8 mouse cellular contexts compared by ENCODE assay signal in genomic region chr1:88745256-88745655, GRCm38 (mm10). TPM values are rescaled to one million over a fixed set of nuclear protein-coding genes. Genes with fewer than 3 reads are reported as not detected.
DNase-seq lines count a peak whose midpoint lies in the region; ATAC-seq and TF ChIP-seq lines count a peak whose summit lies in the region.

No protein-coding gene starts in this region.

- peak; percentile 90 for ATAC-seq in forebrain, embryonic 12.5 days (ENCODE audit: low FRiP score)
- ATAC-seq in liver, postnatal 0 days, result peak; percentile 73
- ATAC-seq in neural tube, embryonic 13.5 days (ENCODE audit: low read depth), result peak; percentile 81

- H3K27me3 ChIP-seq in E14TG2a.4 (ENCODE audit: insufficient read depth, low read length), result no peaks in the 10 kb centered on the region
- H3K27me3 ChIP-seq in forebrain, embryonic 12.5 days, result 0 out of 2 replicates have a peak, but pooled peaks cover 5% of the 10 kb centered on the region
- no peaks in the 10 kb centered on the region for H3K27me3 ChIP-seq in liver, postnatal 0 days (ENCODE audit: insufficient read depth, low read length)
- no peaks in the 10 kb centered on the region for H3K27me3 ChIP-seq in neural tube, embryonic 13.5 days
- H3K27me3 ChIP-seq in testis, adult 2 months (ENCODE audit: control insufficient read depth, insufficient read depth, low read length), result no peaks in the 10 kb centered on the region

- no peak overlapping the region for H3K4me3 ChIP-seq in E14TG2a.4 (replicated peaks; ENCODE audit: low read length)
- no peak overlapping the region for H3K4me3 ChIP-seq in forebrain, embryonic 12.5 days (replicated peaks)
- H3K4me3 ChIP-seq in liver, postnatal 0 days (ENCODE audit: low read depth, low read length), result no peak overlapping the region
- no peak overlapping the region for H3K4me3 ChIP-seq in neural tube, embryonic 13.5 days
- H3K4me3 ChIP-seq in testis, adult 2 months (ENCODE audit: control insufficient read depth, low read depth, low read length), result no peak overlapping the region

- TF ChIP-seq POLR2A in testis, adult 2 months (IDR thresholded peaks at IDR 0.05; ENCODE audit: control insufficient read depth, low read depth, low read length), result no peak

- TF ChIP-seq CTCF in E14TG2a.4 (conservative IDR thresholded peaks at IDR 0.05; ENCODE audit: low read length), result peak; percentile 61
- TF ChIP-seq CTCF in liver, postnatal 0 days (IDR thresholded peaks at IDR 0.05; ENCODE audit: low read depth), result peak; percentile 96
- peak; percentile 80; the same call in 1 of the 2 replicates for TF ChIP-seq CTCF in testis, adult 2 months (IDR thresholded peaks at IDR 0.05; ENCODE audit: control insufficient read depth, insufficient read depth, insufficient replicate concordance, low read depth, low read length)

- no peak for TF ChIP-seq EP300 in liver, postnatal 0 days (IDR thresholded peaks at IDR 0.05; ENCODE audit: low read depth)

- H3K4me1 ChIP-seq in E14TG2a.4 (replicated peaks; ENCODE audit: low read depth, low read length), result no peaks in the 10 kb centered on the region; the same call in 1 of the 2 replicates
- peaks cover 5% of the 10 kb centered on the region; the same call in 1 of the 2 replicates for H3K4me1 ChIP-seq in forebrain, embryonic 12.5 days
- H3K4me1 ChIP-seq in liver, postnatal 0 days (ENCODE audit: insufficient read depth), result no peaks in the 10 kb centered on the region
- 0 out of 2 replicates have a peak, but pooled peaks cover 2% of the 10 kb centered on the region for H3K4me1 ChIP-seq in neural tube, embryonic 13.5 days (replicated peaks)
- peaks cover 5% of the 10 kb centered on the region for H3K4me1 ChIP-seq in testis, adult 2 months (ENCODE audit: control insufficient read depth, insufficient read depth, low read length)

- intact Hi-C loops in heart, postnatal 10 days (cut with DNase I), result loop anchor here (1.0 to 10.0 kb wide), 2 partner anchors 448 to 780 kb away; no protein-coding TSS in a partner anchor

- peak; percentile 16 for DNase-seq in c-Kit-positive CD71-positive TER-119-negative erythroid progenitor cells, embryonic 14.5 days (ENCODE audit: low read depth)
- DNase-seq in heart, postnatal 10 days, result peak; percentile 87 to 89
- DNase-seq in kidney, postnatal 36 days, result peak; percentile 79 to 85
- DNase-seq in liver, postnatal 0 days, result peak; percentile 76

- H3K9ac ChIP-seq in forebrain, embryonic 12.5 days, result no peak overlapping the region
- no peak overlapping the region for H3K9ac ChIP-seq in liver, postnatal 0 days (replicated peaks)
- H3K9ac ChIP-seq in neural tube, embryonic 13.5 days, result no peak overlapping the region

- WGBS in forebrain, embryonic 12.5 days, result 7% methylated on average over 8 of the region's 8 CpGs
- 4% methylated on average over 8 of the region's 8 CpGs for WGBS in liver, postnatal 0 days (ENCODE audit: insufficient replicate concordance)
- WGBS in neural tube, embryonic 13.5 days, result 6% methylated on average over 8 of the region's 8 CpGs

- H3K4me2 ChIP-seq in forebrain, embryonic 12.5 days, result no peak overlapping the region
- H3K4me2 ChIP-seq in liver, postnatal 0 days (ENCODE audit: low read depth, low read length), result no peak overlapping the region
- no peak overlapping the region for H3K4me2 ChIP-seq in neural tube, embryonic 13.5 days

- H3K27ac ChIP-seq in forebrain, embryonic 12.5 days, result 0 out of 2 replicates have a peak overlapping the region, but pooled peaks have one; percentile 19
- no peak overlapping the region for H3K27ac ChIP-seq in liver, postnatal 0 days (ENCODE audit: low read depth)
- H3K27ac ChIP-seq in neural tube, embryonic 13.5 days (replicated peaks), result no peak overlapping the region
- no peak overlapping the region for H3K27ac ChIP-seq in testis, adult 2 months (ENCODE audit: control insufficient read depth, insufficient read depth, low read depth, low read length)

- H3K9me3 ChIP-seq in E14TG2a.4 (ENCODE audit: low read length), result no peaks in the 10 kb centered on the region; the same call in 1 of the 2 replicates
- H3K9me3 ChIP-seq in forebrain, embryonic 12.5 days, result no peaks in the 10 kb centered on the region
- H3K9me3 ChIP-seq in liver, postnatal 0 days (ENCODE audit: low read length), result no peaks in the 10 kb centered on the region
- H3K9me3 ChIP-seq in neural tube, embryonic 13.5 days, result no peaks in the 10 kb centered on the region

- H3K36me3 ChIP-seq in E14TG2a.4 (ENCODE audit: insufficient read depth, low read length), result no peaks in the 10 kb centered on the region
- H3K36me3 ChIP-seq in forebrain, embryonic 12.5 days (replicated peaks), result no peaks in the 10 kb centered on the region
- H3K36me3 ChIP-seq in liver, postnatal 0 days (replicated peaks; ENCODE audit: insufficient read depth, low read length), result no peaks in the 10 kb centered on the region
- H3K36me3 ChIP-seq in neural tube, embryonic 13.5 days, result no peaks in the 10 kb centered on the region
- no peaks in the 10 kb centered on the region for H3K36me3 ChIP-seq in testis, adult 2 months (ENCODE audit: control insufficient read depth, insufficient read depth, low read length)

RNA-seq across cellular contexts. Expression of gene Arl4c, which starts 43.2 kb away (rescaled TPM):
- polyA plus RNA-seq in forebrain, embryonic 12.5 days (2016; fragmentation: Nextera tagmentation; extraction: Ambion mirVana), result 34.7 and 35.2 TPM in 2 replicates
- total RNA-seq in heart, postnatal 10 days (2021), result 10 to 100 TPM; 18.8 to 21.0 TPM
- polyA plus RNA-seq in liver, postnatal 0 days (2015; fragmentation: Nextera tagmentation; extraction: Ambion mirVana), result 1.5 and 1.7 TPM in 2 replicates
- 38.3 and 39.2 TPM in 2 replicates for polyA plus RNA-seq in neural tube, embryonic 13.5 days (2015; fragmentation: Nextera tagmentation; extraction: Ambion mirVana)
- polyA plus RNA-seq in testis, adult 2 months (2012; rRNA removed), result 5.2 and 5.7 TPM in 2 replicates

Comparison
In these comparisons a context has a peak if more than half of its experiments do, and no peak if none do; other contexts are left out.
1. DNase-seq: peak in every context shown above with its lines; median percentile 88 in heart, postnatal 10 days; 82 in kidney, postnatal 36 days; 76 in liver, postnatal 0 days; 16 in c-Kit-positive CD71-positive TER-119-negative erythroid progenitor cells, embryonic 14.5 days.